Mouse (Mus musculus) spleen, adult 2 months (tissue): ENCODE measurements around the gene Rnf38.

Experiments used
- CTCF ChIP-seq: fragments of 200-500 bp; IDR thresholded peaks from 2 replicates; pipeline ENCODE4 v1.5.1; 2011; ENCODE audit warnings: mild to moderate bottlenecking, inconsistent platforms; ENCODE audit not compliant: insufficient read depth, insufficient read length, insufficient replicate concordance; ENCODE audit errors: extremely low read depth
- POLR2A ChIP-seq: fragments of 200-500 bp; IDR thresholded peaks from 2 replicates; pipeline ENCODE4 v1.6.1; 2011; ENCODE audit warnings: low read depth, low read length, inconsistent platforms

- TF ChIP-seq POLR2A: no peak
- TF ChIP-seq CTCF: no peak
These were observed 72.4 kb downstream of the Rnf38 start for GRCm38 (mm10) chr4:44160990-44161689.
